Mouse (Mus musculus) yolk sac, embryonic 10.5 days (tissue): ENCODE results near the gene Cln5.

Source experiments
- DNase-seq: peaks from one replicate; pipeline ENCODE4 v3.0.0-alpha.2; 2017; ENCODE audit warnings: low spot score

Gene Cln5

DNA sequence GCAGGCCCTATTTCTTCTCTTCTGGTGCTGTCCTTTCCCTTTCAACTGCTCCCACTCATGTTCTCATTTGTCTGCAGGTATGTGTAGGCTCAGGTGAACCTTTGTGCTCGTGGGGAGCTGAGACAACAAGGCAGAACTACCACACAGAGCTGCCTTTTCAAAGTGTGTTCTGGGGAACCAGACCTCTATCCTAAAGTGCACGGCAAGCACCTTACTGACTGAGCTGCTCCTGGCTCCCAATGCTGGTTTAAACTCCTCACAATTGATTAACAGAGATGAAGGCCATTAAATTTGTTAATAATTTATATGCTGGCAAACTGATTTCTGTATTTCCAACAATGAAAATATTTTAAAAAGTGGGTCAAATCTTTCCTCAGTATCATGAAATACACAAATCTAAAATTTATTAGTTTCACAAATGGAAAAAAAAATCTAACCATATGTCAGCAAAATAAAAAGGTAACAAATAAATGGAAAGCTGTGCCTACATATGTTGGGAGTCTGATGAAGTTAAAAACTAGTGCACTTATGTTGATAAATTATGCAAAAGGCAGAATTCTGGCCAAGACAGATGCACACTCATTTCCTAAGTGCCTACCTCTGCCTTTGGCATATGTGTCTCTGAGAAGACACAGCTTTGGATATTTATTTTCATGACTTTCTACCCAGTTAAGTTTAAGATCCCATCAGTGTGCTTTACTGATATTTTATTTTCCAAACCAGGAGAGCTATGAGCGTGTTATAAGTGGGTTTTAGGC is 42.8 kb downstream of the Cln5 start:
- DNase-seq, result no peak

DNA sequence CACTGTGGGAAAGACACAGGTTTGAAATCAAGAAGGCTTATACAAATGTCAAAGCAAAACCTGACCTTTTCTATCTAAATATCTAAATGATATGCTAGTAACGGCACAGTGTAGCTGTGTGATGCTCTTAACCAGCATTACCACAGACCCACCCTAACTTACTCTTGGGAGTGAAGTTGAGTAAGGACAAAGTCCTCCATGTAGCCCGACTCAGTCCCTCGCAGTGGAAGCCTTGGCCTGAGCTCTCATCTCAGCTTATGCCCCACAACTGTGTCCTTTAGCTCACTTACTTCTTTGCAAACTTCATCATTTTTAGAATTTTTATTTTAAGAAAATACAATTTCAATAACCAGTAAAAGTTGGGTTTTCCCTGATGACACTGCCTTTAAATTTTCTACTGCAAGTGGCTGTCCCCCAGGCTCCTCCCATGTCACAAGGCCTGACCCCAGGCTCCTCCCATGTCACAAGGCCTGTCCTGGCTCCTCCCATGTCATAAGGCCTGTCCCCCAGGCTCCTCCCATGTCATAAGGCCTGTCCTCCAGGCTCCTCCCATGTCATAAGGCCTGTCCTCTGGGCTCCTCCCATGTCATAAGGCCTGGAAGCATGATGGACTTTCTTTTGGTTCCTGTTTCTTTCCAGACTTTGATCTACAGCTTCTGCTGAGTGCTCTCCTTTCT is 45.1 kb downstream of the Cln5 start:
- no peak for DNase-seq

DNA sequence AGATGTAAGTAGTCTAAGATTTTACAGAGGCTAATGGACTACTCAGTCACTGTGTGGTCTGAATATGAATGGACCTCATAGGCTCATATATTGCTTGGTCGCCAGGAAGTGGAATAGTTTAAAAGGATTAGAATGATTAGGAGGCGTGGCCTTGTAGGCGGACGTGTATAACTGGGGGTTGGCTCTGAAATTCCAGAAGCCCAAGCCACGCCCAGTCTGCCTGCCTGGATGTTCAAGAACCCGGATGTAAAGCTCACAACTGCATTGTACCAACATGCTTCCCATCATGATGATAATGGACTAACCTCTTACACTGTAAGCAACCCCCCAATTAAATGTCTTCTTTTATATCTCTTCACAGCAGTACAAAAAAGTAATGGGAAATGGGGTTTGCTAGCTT is 55.7 kb downstream of the Cln5 start:
- no peak for DNase-seq
